Mouse (Mus musculus): Measurements from ENCODE around the gene Gm9044.
"Not testable (repeated sequence)": the region's sequence is repeated elsewhere in the genome, so short reads cannot be mapped to it uniquely, and the experiment has no call there.

The Gm9044 gene

GRCm38 (mm10) chr10:118332308-118332707 is at the start of gene Gm9044:
Gene Gm9044 (minus strand): TSS chr10:118332408.
- DNase-seq (ENCODE audit: low spot score in 2 of 2), result not testable (repeated sequence)

GRCm38 (mm10) chr10:118370443-118370842 is 38.2 kb upstream of the Gm9044 start:
- DNase-seq (ENCODE audit: low spot score in 2 of 2), result peak; percentile 74 to 78

GRCm38 (mm10) chr10:118369518-118369917 is 37.3 kb upstream of the Gm9044 start:
- DNase-seq (ENCODE audit: low spot score in 2 of 2), result no peak

GRCm38 (mm10) chr10:118354005-118354404 is 21.8 kb upstream of the Gm9044 start, which contains the start of gene Gm9049:
Gene Gm9049 (minus strand): TSS chr10:118354105.
- DNase-seq (ENCODE audit: low spot score in 2 of 2), result not testable (repeated sequence)

GRCm38 (mm10) chr10:118348579-118348978 is 16.4 kb upstream of the Gm9044 start, which contains the start of gene Gm9048:
Gene Gm9048 (minus strand): TSS chr10:118348679.
- DNase-seq (ENCODE audit: low spot score in 2 of 2), result not testable (repeated sequence)

GRCm38 (mm10) chr10:118343155-118343554 is 10.9 kb upstream of the Gm9044 start, which contains the start of gene Gm9046:
Gene Gm9046 (minus strand): TSS chr10:118343255.
- DNase-seq (ENCODE audit: low spot score in 2 of 2), result not testable (repeated sequence)

GRCm38 (mm10) chr10:118337731-118338130 is 5.5 kb upstream of the Gm9044 start, which contains the start of gene Gm9045:
Gene Gm9045 (minus strand): TSS chr10:118337831.
- not testable (repeated sequence) for DNase-seq (ENCODE audit: low spot score in 2 of 2)

- DNase-seq (ENCODE audit: low spot score in 2 of 2), result not testable (repeated sequence)
Observed at GRCm38 (mm10) chr10:118326869-118327268, 5.3 kb downstream of the Gm9044 start, which contains the start of gene Gm9040. Gene Gm9040 (minus strand): TSS chr10:118326969.

GRCm38 (mm10) chr10:118319024-118319423 is 13.2 kb downstream of the Gm9044 start:
- DNase-seq (ENCODE audit: low spot score in 2 of 2), result no peak

- not testable (repeated sequence) for DNase-seq (ENCODE audit: low spot score in 2 of 2)
Observed at GRCm38 (mm10) chr10:118302133-118302532, 30.1 kb downstream of the Gm9044 start.

- no peak for DNase-seq (ENCODE audit: low spot score in 2 of 2)
Observed at GRCm38 (mm10) chr10:118294938-118295337, 37.3 kb downstream of the Gm9044 start, which contains the start of gene Iltifb. Gene Iltifb (minus strand): TSS chr10:118295038.

- not testable (repeated sequence) for DNase-seq (ENCODE audit: low spot score in 2 of 2)
Observed at GRCm38 (mm10) chr10:118283016-118283415, 49.2 kb downstream of the Gm9044 start.

GRCm38 (mm10) chr10:118282565-118282964 is 49.6 kb downstream of the Gm9044 start:
- not testable (repeated sequence) for DNase-seq (ENCODE audit: low spot score in 2 of 2)

All from frontal cortex, postnatal 14 days (tissue).